Mouse (Mus musculus) heart, embryonic 11.5 days (tissue): Measurements from ENCODE around the gene Spata46. TPM values are rescaled to one million over a fixed set of nuclear protein-coding genes. Genes with fewer than 3 reads are reported as not detected.

ENCODE experiments used
- ATAC-seq: fragments of 200-750 bp; cut with Nextera tagmentation; replicated peaks from 2 replicates; pipeline ENCODE4 v1.8.0; 2017; ENCODE audit warnings: moderate library complexity; ENCODE audit not compliant: insufficient number of reproducible peaks, low FRiP score, low TSS enrichment
- H3K27ac ChIP-seq: fragments of 300-500 bp; sonication (generic); 2 replicates; pipeline ENCODE4 v1.5.1; 2014; ENCODE audit warnings: mild to moderate bottlenecking, low read depth, low read length
- H3K27me3 ChIP-seq: fragments of 300-500 bp; sonication (generic); 2 replicates; pipeline ENCODE4 v1.6.1; 2014; ENCODE audit warnings: mild to moderate bottlenecking, low read length, mixed read lengths; ENCODE audit not compliant: control insufficient read depth, insufficient read depth
- H3K36me3 ChIP-seq: fragments of 300-500 bp; sonication (generic); 2 replicates; pipeline ENCODE4 v1.6.1; 2014; ENCODE audit warnings: mild to moderate bottlenecking, low read length, moderate library complexity, mixed read lengths; ENCODE audit not compliant: control insufficient read depth, insufficient read depth
- H3K4me1 ChIP-seq: fragments of 300-500 bp; sonication (generic); 2 replicates; pipeline ENCODE4 v1.6.1; 2014; ENCODE audit warnings: low read length; ENCODE audit not compliant: control insufficient read depth, insufficient read depth
- H3K4me2 ChIP-seq: fragments of 300-500 bp; sonication (generic); 2 replicates; pipeline ENCODE4 v1.6.1; 2014; ENCODE audit warnings: mild to moderate bottlenecking, moderate library complexity
- H3K4me3 ChIP-seq: fragments of 300-500 bp; sonication (generic); 2 replicates; pipeline ENCODE4 v1.5.1; 2014; ENCODE audit warnings: low read depth, low read length
- H3K9ac ChIP-seq: fragments of 300-500 bp; sonication (generic); 2 replicates; pipeline ENCODE4 v1.6.1; 2014; ENCODE audit warnings: mild to moderate bottlenecking, low read depth, low read length, moderate library complexity
- H3K9me3 ChIP-seq: fragments of 300-500 bp; sonication (generic); replicated peaks from 2 replicates; pipeline ENCODE4 v1.6.1; 2016; ENCODE audit warnings: low read length; ENCODE audit not compliant: control insufficient read depth
- WGBS: fragments of 180-500 bp; shearing (Covaris S2); extraction: QIAGEN DNeasy Blood & Tissue Kit; methylation state at CpG from one replicate; pipeline ENCODE4 v1.1.7; 2014; ENCODE audit not compliant: insufficient replicate concordance; 5-methylcytosine and 5-hydroxymethylcytosine counted together
- polyA plus RNA-seq: library from polyadenylated mRNA; unstranded; fragments of >200 nt; fragmentation: Nextera tagmentation; extraction: Ambion mirVana; gene quantifications from 2 replicates; pipeline ENCODE4 v1.2.1, GENCODE M21; 2014

Spata46 gene
- polyA plus RNA-seq, 1 experiment from 2014 or later: 3.0 TPM

- Histone ChIP-seq H3K9me3 (no peaks in the 10 kb centered on the region), H3K36me3 (no peaks in the 10 kb centered on the region; the same call in 1 of the 2 replicates), H3K4me1 (no peaks in the 10 kb centered on the region), H3K4me3 (no peak overlapping the region), H3K9ac (no peak overlapping the region), H3K4me2 (no peak overlapping the region), H3K27me3 (no peaks in the 10 kb centered on the region), H3K27ac (no peak overlapping the region)
- 87% methylated on average over 10 of the region's 10 CpGs for WGBS
- no peak for ATAC-seq
These were observed 14.4 kb downstream of the Spata46 start for GRCm38 (mm10) chr1:170323001-170323400.

- no peaks in the 10 kb centered on the region for H3K9me3 ChIP-seq
- 89% methylated on average over 1 of the region's 1 CpGs for WGBS
- no peak for ATAC-seq
These were observed 15.7 kb downstream of the Spata46 start for GRCm38 (mm10) chr1:170324312-170324711.

GRCm38 (mm10) chr1:170325277-170325676 lies 16.7 kb downstream of the Spata46 start:
- no peak for ATAC-seq
- WGBS: 83% methylated on average over 4 of the region's 4 CpGs
- no peak overlapping the region for H3K4me3 ChIP-seq

More at GRCm38 (mm10) chr1:170324312-170324711, 15.7 kb downstream of the Spata46 start:
- no peak overlapping the region for H3K4me3 ChIP-seq
- no peak overlapping the region for H3K4me2 ChIP-seq
- no peak overlapping the region for H3K9ac ChIP-seq
- H3K4me1 ChIP-seq: no peaks in the 10 kb centered on the region
- no peaks in the 10 kb centered on the region for H3K27me3 ChIP-seq
- no peak overlapping the region for H3K27ac ChIP-seq
- H3K36me3 ChIP-seq: no peaks in the 10 kb centered on the region

GRCm38 (mm10) chr1:170331926-170332325 lies 23.3 kb downstream of the Spata46 start:
- 42% methylated on average over 6 of the region's 6 CpGs for WGBS

More at GRCm38 (mm10) chr1:170325277-170325676, 16.7 kb downstream of the Spata46 start:
- H3K4me1 ChIP-seq: no peaks in the 10 kb centered on the region
- H3K9ac ChIP-seq: no peak overlapping the region
- H3K27ac ChIP-seq: no peak overlapping the region
- no peak overlapping the region for H3K4me2 ChIP-seq
- no peaks in the 10 kb centered on the region for H3K27me3 ChIP-seq
- no peaks in the 10 kb centered on the region for H3K9me3 ChIP-seq
- no peaks in the 10 kb centered on the region for H3K36me3 ChIP-seq

GRCm38 (mm10) chr1:170332775-170333174 lies 24.2 kb downstream of the Spata46 start:
- Histone ChIP-seq H3K4me1 (peaks cover 7% of the 10 kb centered on the region; the same call in 1 of the 2 replicates), H3K9ac (no peak overlapping the region), H3K36me3 (no peaks in the 10 kb centered on the region), H3K27me3 (no peaks in the 10 kb centered on the region), H3K4me3 (no peak overlapping the region), H3K9me3 (no peaks in the 10 kb centered on the region), H3K4me2 (no peak overlapping the region), H3K27ac (no peak overlapping the region)
- no peak for ATAC-seq
- WGBS: 76% methylated on average over 4 of the region's 4 CpGs

More at GRCm38 (mm10) chr1:170331926-170332325, 23.3 kb downstream of the Spata46 start:
- no peak overlapping the region for H3K9ac ChIP-seq
- no peaks in the 10 kb centered on the region for H3K9me3 ChIP-seq
- no peak overlapping the region for H3K4me2 ChIP-seq
- H3K27me3 ChIP-seq: no peaks in the 10 kb centered on the region
- peak overlapping the region; percentile 36; the same call in 1 of the 2 replicates for H3K27ac ChIP-seq
- ATAC-seq: no peak
- no peak overlapping the region for H3K4me3 ChIP-seq
- peaks cover 7% of the 10 kb centered on the region; the same call in 1 of the 2 replicates for H3K4me1 ChIP-seq
- no peaks in the 10 kb centered on the region for H3K36me3 ChIP-seq

- no peaks in the 10 kb centered on the region for H3K36me3 ChIP-seq
- no peak overlapping the region for H3K9ac ChIP-seq
- no peak for ATAC-seq
- no peaks in the 10 kb centered on the region for H3K9me3 ChIP-seq
- no peak overlapping the region for H3K4me3 ChIP-seq
- no peak overlapping the region for H3K27ac ChIP-seq
- 85% methylated on average over 3 of the region's 3 CpGs for WGBS
- H3K27me3 ChIP-seq: no peaks in the 10 kb centered on the region
- no peaks in the 10 kb centered on the region for H3K4me1 ChIP-seq
- H3K4me2 ChIP-seq: no peak overlapping the region
These were observed 31.3 kb downstream of the Spata46 start for GRCm38 (mm10) chr1:170339943-170340342.

GRCm38 (mm10) chr1:170343081-170343480 lies 34.5 kb downstream of the Spata46 start:
- no peaks in the 10 kb centered on the region for H3K36me3 ChIP-seq
- no peak overlapping the region for H3K4me2 ChIP-seq
- no peak for ATAC-seq
- H3K27me3 ChIP-seq: no peaks in the 10 kb centered on the region
- no peak overlapping the region for H3K9ac ChIP-seq
- H3K4me3 ChIP-seq: no peak overlapping the region
- H3K27ac ChIP-seq: no peak overlapping the region
- no peaks in the 10 kb centered on the region for H3K9me3 ChIP-seq
- no peaks in the 10 kb centered on the region for H3K4me1 ChIP-seq
- 64% methylated on average over 8 of the region's 8 CpGs for WGBS

GRCm38 (mm10) chr1:170343906-170344305 lies 35.3 kb downstream of the Spata46 start:
- Histone ChIP-seq H3K4me1 (no peaks in the 10 kb centered on the region), H3K27ac (no peak overlapping the region), H3K9me3 (no peaks in the 10 kb centered on the region), H3K27me3 (no peaks in the 10 kb centered on the region), H3K36me3 (no peaks in the 10 kb centered on the region), H3K4me3 (no peak overlapping the region), H3K9ac (no peak overlapping the region), H3K4me2 (no peak overlapping the region)
- ATAC-seq: no peak
- 93% methylated on average over 4 of the region's 4 CpGs for WGBS

- no peaks in the 10 kb centered on the region for H3K4me1 ChIP-seq
- H3K9me3 ChIP-seq: no peaks in the 10 kb centered on the region
- no peak for ATAC-seq
- H3K36me3 ChIP-seq: no peaks in the 10 kb centered on the region
- no peak overlapping the region for H3K9ac ChIP-seq
- no peak overlapping the region for H3K4me2 ChIP-seq
- H3K27me3 ChIP-seq: no peaks in the 10 kb centered on the region
- H3K4me3 ChIP-seq: no peak overlapping the region
- H3K27ac ChIP-seq: no peak overlapping the region
- WGBS: 73% methylated on average over 3 of the region's 3 CpGs
These were observed 37.7 kb downstream of the Spata46 start for GRCm38 (mm10) chr1:170346266-170346665.
